Comparison of ENCODE assay signal across 21 mouse cellular contexts in genomic region chr7:64743610-64744009, GRCm38 (mm10).
DNase-seq lines count a peak whose midpoint lies in the region; ATAC-seq and TF ChIP-seq lines count a peak whose summit lies in the region.
"Had no signal": no experiment of that assay in that cellular context is flagged by ENCODE, and none has a peak within 500 bp of the region (broad histone marks: within the 10 kb centered on the region; RNA-seq: fewer than 3 reads in every experiment).

No protein-coding gene starts in this region.

- H3K4me3 ChIP-seq in layer of hippocampus, adult 2 months, result no peak overlapping the region
- H3K4me3 ChIP-seq in cortical plate, adult 2 months (ENCODE audit: insufficient read depth, low read length), result no peak overlapping the region
- H3K4me3 ChIP-seq: embryonic facial prominence, embryonic 10.5 days; embryonic facial prominence, embryonic 12.5 days; forebrain, embryonic 13.5 days; forebrain, embryonic 15.5 days had no signal

- no peak for TF ChIP-seq POLR2A in cortical plate, adult 2 months (IDR thresholded peaks at IDR 0.05; ENCODE audit: extremely low read depth, insufficient read depth, low read length)

- DNase-seq in layer of hippocampus, adult 2 months (ENCODE audit: low spot score in 2 of 2), result no peak
- no peak for DNase-seq in layer of hippocampus, postnatal 14 days (ENCODE audit: low spot score in 2 of 2)
- DNase-seq in right cerebral cortex, adult 18-20 months, result peak; percentile 71
- DNase-seq in right cerebral cortex, postnatal 4 days, result no peak
- peak; percentile 74 for DNase-seq in brain, adult 2 months (ENCODE audit: low read depth, low spot score)
- DNase-seq: adrenal gland, adult 8-10 months; adrenal gland, postnatal 14 days; adrenal gland, postnatal 36 days; cerebellum, adult 11 months; cerebellum, adult 18-20 months; cerebellum, adult 8-10 months; cerebellum, adult 9-11 months; cerebellum, postnatal 14 days; cerebellum, postnatal 36 days; forebrain, postnatal 0 days had no signal

- H3K27ac ChIP-seq in layer of hippocampus, adult 2 months, result peak overlapping the region; percentile 43; the same call in 1 of the 2 replicates
- H3K27ac ChIP-seq in cortical plate, adult 2 months (ENCODE audit: insufficient read depth, low read length), result peak overlapping the region; percentile 66
- H3K27ac ChIP-seq: embryonic facial prominence, embryonic 10.5 days; embryonic facial prominence, embryonic 12.5 days; forebrain, embryonic 13.5 days; forebrain, embryonic 15.5 days had no signal

- peaks cover 10% of the 10 kb centered on the region for H3K4me1 ChIP-seq in cortical plate, adult 2 months (ENCODE audit: control insufficient read depth, insufficient read depth, low read length)
- H3K4me1 ChIP-seq: embryonic facial prominence, embryonic 12.5 days had no signal

- ATAC-seq in activated CD4-positive, CD25-positive, alpha-beta regulatory T cell, adult 4 months, result no peak
- ATAC-seq: forebrain, embryonic 13.5 days; forebrain, embryonic 15.5 days; forebrain, postnatal 0 days had no signal

- no peak for TF ChIP-seq CTCF in layer of hippocampus, adult 2 months (conservative IDR thresholded peaks at IDR 0.05)
- TF ChIP-seq CTCF in cortical plate, adult 2 months (IDR thresholded peaks at IDR 0.05; ENCODE audit: extremely low read depth, insufficient read depth, low read length), result no peak

Comparison
In these comparisons a context has a peak if more than half of its experiments do, and no peak if none do; other contexts are left out.
1. DNase-seq: peak in right cerebral cortex, adult 18-20 months (single experiment) and brain, adult 2 months (single experiment); none in layer of hippocampus, adult 2 months (0 of 2), layer of hippocampus, postnatal 14 days (0 of 2) and right cerebral cortex, postnatal 4 days (single experiment).